Mouse (Mus musculus): ENCODE results near the gene Ttll12. TPM values are rescaled to one million over a fixed set of nuclear protein-coding genes. Genes with fewer than 3 reads are reported as not detected.

Gene Ttll12
- polyA plus RNA-seq, 1 experiment from 2014 or later: 53.0 TPM

DNA sequence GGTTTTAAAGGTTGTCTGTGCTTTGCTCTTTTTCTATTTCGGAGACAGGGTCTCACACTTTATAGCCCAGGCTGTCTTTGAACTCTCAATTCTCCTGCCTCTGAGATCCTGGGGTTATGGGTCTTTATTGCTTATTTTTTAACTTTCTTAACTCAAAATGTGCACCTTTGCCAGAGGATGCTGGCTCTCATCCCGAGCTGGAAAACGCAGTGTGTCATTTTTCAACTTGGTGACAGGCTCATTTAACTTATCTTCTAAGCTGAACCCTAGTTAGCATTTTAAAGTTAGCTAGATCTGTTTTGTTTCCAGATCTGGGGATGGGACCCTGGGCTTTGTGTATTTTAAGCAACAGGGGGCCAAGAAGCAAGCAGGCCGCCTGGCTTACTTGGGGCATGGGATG is 66.1 kb downstream of the Ttll12 start:
- CTCF ChIA-PET: interaction anchor here (1.6 kb wide), 1 partner anchor 11 kb away, joined by 5 read pairs; no protein-coding TSS in a partner anchor
- POLR2A ChIA-PET: interaction anchor here (0.6 kb wide), 1 partner anchor 1201 kb away, joined by 3 read pairs; no protein-coding TSS in a partner anchor
- no peaks in the 10 kb centered on the region for H3K27me3 ChIP-seq
- DNase-seq (ENCODE audit: low read depth, low spot score) (no peak), ATAC-seq (no peak)
- no peak for TF ChIP-seq CTCF (IDR thresholded peaks at IDR 0.05)
- in situ Hi-C loops (cut with MboI; ENCODE audit: low pct_unique_long_range_greater_than_20kb): no loop called here

DNA sequence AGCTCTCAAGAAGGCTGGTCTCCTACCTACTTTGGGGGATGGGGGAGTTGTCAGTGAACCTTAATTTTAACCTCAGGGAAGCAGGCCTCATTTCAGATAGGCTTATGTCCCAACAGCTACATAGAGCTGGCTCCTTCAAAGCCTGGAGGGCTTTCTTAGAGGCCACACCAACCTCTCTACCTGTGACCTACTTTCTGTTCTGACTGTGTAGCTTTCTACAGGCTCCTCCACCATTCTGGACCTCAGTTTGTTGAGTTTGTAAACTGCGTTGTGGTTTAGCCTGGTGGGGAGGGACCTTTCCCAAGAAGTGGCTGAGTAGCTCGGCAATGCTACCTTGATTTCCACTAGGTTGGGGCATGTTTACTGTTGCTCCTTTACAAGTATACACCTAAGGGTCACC is 67.2 kb downstream of the Ttll12 start:
- in situ Hi-C loops (cut with MboI; ENCODE audit: low pct_unique_long_range_greater_than_20kb): no loop called here
- POLR2A ChIA-PET: no interaction called here

DNA sequence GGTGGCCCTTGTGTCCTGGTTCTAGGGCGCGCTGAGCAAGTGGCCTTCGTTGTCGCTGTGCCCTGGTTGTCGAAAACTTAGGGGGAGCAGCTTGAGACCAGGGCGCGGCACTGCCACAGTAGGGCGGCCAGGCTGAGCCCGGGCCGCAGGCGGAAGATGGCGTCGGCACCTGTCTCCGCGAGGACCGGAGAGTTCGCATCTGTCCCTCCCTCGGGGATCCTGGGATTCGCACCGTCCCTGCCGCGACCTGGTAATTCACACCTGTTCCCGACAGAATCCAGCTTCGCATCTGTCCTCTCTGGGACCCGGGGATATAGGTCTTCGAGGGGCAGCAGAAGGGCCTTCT is 67.9 kb downstream of the Ttll12 start:
- ATAC-seq (no peak), DNase-seq (ENCODE audit: low read depth, low spot score) (no peak)
- in situ Hi-C loops (cut with MboI; ENCODE audit: low pct_unique_long_range_greater_than_20kb): no loop called here
- H3K27me3 ChIP-seq: no peaks in the 10 kb centered on the region
- TF ChIP-seq CTCF (IDR thresholded peaks at IDR 0.05): no peak
- CTCF ChIA-PET: interaction anchor here (1.6 kb wide), 1 partner anchor 9 kb away, joined by 5 read pairs; no protein-coding TSS in a partner anchor
- POLR2A ChIA-PET: no interaction called here

More for the DNA sequence above, 67.2 kb downstream of the Ttll12 start:
- CTCF ChIA-PET: interaction anchor here (1.6 kb wide), 1 partner anchor 9 kb away, joined by 5 read pairs; no protein-coding TSS in a partner anchor
- H3K27me3 ChIP-seq: no peaks in the 10 kb centered on the region
- DNase-seq (ENCODE audit: low read depth, low spot score): no peak
- ATAC-seq: no peak
- TF ChIP-seq CTCF (IDR thresholded peaks at IDR 0.05): no peak

DNA sequence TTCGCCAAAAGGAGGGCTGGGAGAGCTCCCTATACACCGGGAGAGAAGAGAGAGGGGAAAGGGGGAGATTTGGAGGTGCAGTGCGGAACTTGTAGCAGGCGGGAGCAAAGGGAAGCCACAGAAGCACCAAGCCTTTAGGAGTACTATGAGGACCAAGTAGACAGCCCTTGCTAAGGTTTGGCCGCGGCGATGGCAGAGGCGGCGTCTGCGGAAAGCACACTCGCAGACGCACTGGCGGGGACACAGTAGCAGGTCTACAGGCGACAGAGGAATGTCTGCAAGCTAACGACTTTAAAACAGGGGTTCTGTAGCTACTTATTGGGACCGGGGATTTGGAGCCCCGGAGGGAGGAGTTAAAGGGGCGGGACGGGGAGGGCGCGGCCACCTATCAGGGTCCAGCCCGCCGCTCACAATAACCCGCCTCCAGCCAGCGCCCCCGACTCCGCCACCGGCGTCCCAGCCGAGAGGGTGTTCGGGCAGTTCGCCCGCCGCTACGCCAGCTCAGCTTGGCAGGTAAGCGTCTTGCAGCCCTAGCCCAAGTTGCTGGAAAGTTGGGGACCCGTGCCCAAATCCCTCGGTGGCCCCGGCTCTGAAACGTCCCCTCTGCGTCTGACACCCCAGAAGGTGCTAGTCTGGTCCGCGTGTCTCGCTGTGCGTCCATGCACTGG is 68.4 kb downstream of the Ttll12 start, which contains the start of gene Bik:
Bik (plus strand) TSS at position 439 of the 668 bp plus-strand sequence.
- DNase-seq (ENCODE audit: low read depth, low spot score) (no peak), ATAC-seq (no peak)
- no peak for TF ChIP-seq CTCF (IDR thresholded peaks at IDR 0.05)
- in situ Hi-C loops (cut with MboI; ENCODE audit: low pct_unique_long_range_greater_than_20kb): no loop called here
- POLR2A ChIA-PET: no interaction called here
- no peaks in the 10 kb centered on the region for H3K27me3 ChIP-seq
- CTCF ChIA-PET: no interaction called here

Other genes starting within 250 kb of the Ttll12 start
- gene Arfgap3, start 244.9 kb downstream of the Ttll12 start, polyA plus RNA-seq (2021): 43.5 TPM
- gene Pacsin2, start 130.6 kb downstream of the Ttll12 start, polyA plus RNA-seq (2021): 126 TPM
- gene Ttll1, start 84.3 kb downstream of the Ttll12 start, polyA plus RNA-seq (2021): 28.2 TPM
- gene Bik, start 68.3 kb downstream of the Ttll12 start, polyA plus RNA-seq (2021): 0.15 TPM
- gene Tspo, start 31.6 kb downstream of the Ttll12 start, polyA plus RNA-seq (2021): 226 TPM
- 26.7 TPM for gene Mcat, start 31.4 kb downstream of the Ttll12 start, polyA plus RNA-seq (2021)
- 0.71 TPM for gene Scube1, start 129.9 kb upstream of the Ttll12 start, polyA plus RNA-seq (2021)
- gene Mpped1, start 184.3 kb upstream of the Ttll12 start, polyA plus RNA-seq (2021): not detected

Measured in Patski (cell line).